Mouse (Mus musculus) testis, adult 2 months (tissue): ENCODE data around the gene 1700025G04Rik.

Source experiments
- CTCF ChIP-seq: fragments of 200-500 bp; IDR thresholded peaks from 2 replicates; pipeline ENCODE4 v1.5.1; 2012; ENCODE audit warnings: low read depth, mild to moderate bottlenecking, inconsistent platforms, low read length, moderate library complexity; ENCODE audit not compliant: control insufficient read depth, insufficient read depth, insufficient replicate concordance
- POLR2A ChIP-seq: fragments of 200-500 bp; IDR thresholded peaks from 2 replicates; pipeline ENCODE4 v1.6.1; 2012; ENCODE audit warnings: low read depth, mild to moderate bottlenecking, inconsistent platforms, low read length, moderate library complexity; ENCODE audit not compliant: control insufficient read depth

DNA sequence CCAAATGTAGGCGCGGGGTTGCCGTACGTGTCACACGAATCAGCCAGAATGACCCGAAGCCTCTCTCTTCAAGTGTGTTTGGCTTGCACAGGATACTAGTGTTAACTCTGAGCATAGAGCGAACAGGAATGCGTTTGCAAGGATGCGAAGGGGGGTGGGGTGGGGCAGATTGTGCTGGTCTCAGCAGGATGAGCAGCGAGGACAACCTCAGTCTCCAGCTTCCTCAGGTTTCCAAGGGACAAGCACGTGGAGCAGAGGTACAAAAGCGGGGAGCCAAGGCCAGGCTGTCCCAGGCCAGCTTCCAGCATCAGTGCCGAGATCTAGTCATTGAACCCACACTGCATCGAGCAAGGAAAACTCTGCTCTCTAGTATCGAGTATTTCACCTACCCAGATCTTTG is 111.2 kb downstream of the 1700025G04Rik start:
- TF ChIP-seq CTCF: no peak
- no peak for TF ChIP-seq POLR2A
